Mouse (Mus musculus): ENCODE measurements at regions not wholly inside any gene's neighbourhood (a gene's known extent, or its start where the extent isn't known, plus 50 kb on each side); places are given as distances from the start of the nearest gene placed in this dataset.

DNA sequence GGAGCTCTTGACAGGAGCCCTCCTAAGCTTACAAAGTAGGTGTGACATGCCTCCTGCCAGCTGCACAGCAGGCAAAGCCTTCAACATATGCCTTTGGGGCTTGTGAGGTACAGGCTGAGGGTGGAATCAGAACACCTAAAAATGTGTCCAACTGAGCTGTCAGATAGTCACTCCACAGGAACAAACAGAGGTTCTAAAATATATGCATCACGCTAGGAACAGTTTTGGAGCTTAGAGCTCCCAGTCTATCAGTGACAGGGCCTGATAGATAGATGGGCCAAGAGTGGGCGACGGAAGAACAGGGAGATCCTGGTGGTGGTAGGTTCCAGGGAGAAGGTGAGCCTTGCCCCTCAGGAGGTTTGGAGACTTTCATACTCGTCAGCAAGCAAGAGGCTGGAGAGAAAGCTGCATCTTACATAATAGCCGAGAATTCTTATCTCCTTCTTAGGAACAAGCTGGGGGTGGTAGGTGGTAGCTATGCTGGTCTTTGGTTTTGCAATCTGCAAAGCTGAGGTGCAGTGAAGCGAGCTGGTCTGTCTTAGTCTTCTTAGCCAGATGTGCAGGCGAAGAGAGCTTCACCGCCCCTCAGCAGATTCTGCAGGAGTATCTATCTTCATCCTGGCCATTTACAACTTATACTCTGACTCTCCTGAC, 121.5 kb upstream of the Slc30a5 start:
- Histone ChIP-seq H3K4me1 (ENCODE audit: control insufficient read depth, insufficient read depth, low read length) (no peaks in the 10 kb centered on the region), H3K27ac (ENCODE audit: insufficient read depth, low read depth, low read length) (no peak overlapping the region), H3K36me3 (ENCODE audit: control insufficient read depth, insufficient read depth, low read length) (no peaks in the 10 kb centered on the region), H3K27me3 (replicated peaks; ENCODE audit: control insufficient read depth, insufficient read depth, low read length) (no peaks in the 10 kb centered on the region; the same call in 1 of the 2 replicates), H3K4me3 (ENCODE audit: insufficient read depth, low read depth, low read length) (no peak overlapping the region)
- DNase-seq, result no peak
- 92% methylated on average over 8 of the region's 8 CpGs for WGBS
- TF ChIP-seq POLR2A (IDR thresholded peaks at IDR 0.05; ENCODE audit: low read depth, low read length), result no peak
- no peak for TF ChIP-seq CTCF (conservative IDR thresholded peaks at IDR 0.05; ENCODE audit: insufficient read depth, insufficient read length, low read depth, low read length)

GRCm38 (mm10) chr13:100954106-100954505, 120.9 kb upstream of the Slc30a5 start:
- no peak for TF ChIP-seq CTCF (conservative IDR thresholded peaks at IDR 0.05; ENCODE audit: insufficient read depth, insufficient read length, low read depth, low read length)
- TF ChIP-seq POLR2A (IDR thresholded peaks at IDR 0.05; ENCODE audit: low read depth, low read length), result no peak
- no peak for DNase-seq
- no peaks in the 10 kb centered on the region; the same call in 1 of the 2 replicates for H3K27me3 ChIP-seq (replicated peaks; ENCODE audit: control insufficient read depth, insufficient read depth, low read length)
- no peak overlapping the region for H3K27ac ChIP-seq (ENCODE audit: insufficient read depth, low read depth, low read length)
- H3K4me1 ChIP-seq (ENCODE audit: control insufficient read depth, insufficient read depth, low read length), result no peaks in the 10 kb centered on the region
- no peak overlapping the region for H3K4me3 ChIP-seq (ENCODE audit: insufficient read depth, low read depth, low read length)
- H3K36me3 ChIP-seq (ENCODE audit: control insufficient read depth, insufficient read depth, low read length), result no peaks in the 10 kb centered on the region
- WGBS, result 77% methylated on average over 1 of the region's 1 CpGs

DNA sequence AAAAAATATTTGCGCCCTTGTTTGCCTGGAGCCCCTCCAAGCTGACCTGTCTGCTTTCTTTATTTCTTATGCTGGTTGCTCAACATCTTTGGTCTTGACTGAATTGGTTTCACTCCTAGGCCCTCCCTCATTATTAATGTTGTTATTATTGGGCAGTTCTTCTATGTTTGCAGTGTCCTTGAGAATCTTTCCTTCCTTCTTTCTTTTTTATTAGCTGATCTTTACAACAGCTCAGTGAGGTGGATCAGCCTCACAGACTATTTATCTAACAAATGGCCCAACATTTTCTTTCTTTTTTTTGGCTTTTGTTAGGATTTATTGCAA, 117.9 kb upstream of the Slc30a5 start:
- 54% methylated on average over 1 of the region's 1 CpGs for WGBS
- Histone ChIP-seq H3K36me3 (ENCODE audit: control insufficient read depth, insufficient read depth, low read length) (no peaks in the 10 kb centered on the region), H3K27ac (ENCODE audit: insufficient read depth, low read depth, low read length) (no peak overlapping the region), H3K4me1 (ENCODE audit: control insufficient read depth, insufficient read depth, low read length) (no peaks in the 10 kb centered on the region), H3K27me3 (replicated peaks; ENCODE audit: control insufficient read depth, insufficient read depth, low read length) (no peaks in the 10 kb centered on the region; the same call in 1 of the 2 replicates), H3K4me3 (ENCODE audit: insufficient read depth, low read depth, low read length) (no peak overlapping the region)
- TF ChIP-seq CTCF (conservative IDR thresholded peaks at IDR 0.05; ENCODE audit: insufficient read depth, insufficient read length, low read depth, low read length) (no peak), POLR2A (IDR thresholded peaks at IDR 0.05; ENCODE audit: low read depth, low read length) (no peak)
- DNase-seq, result peak; percentile 40

DNA sequence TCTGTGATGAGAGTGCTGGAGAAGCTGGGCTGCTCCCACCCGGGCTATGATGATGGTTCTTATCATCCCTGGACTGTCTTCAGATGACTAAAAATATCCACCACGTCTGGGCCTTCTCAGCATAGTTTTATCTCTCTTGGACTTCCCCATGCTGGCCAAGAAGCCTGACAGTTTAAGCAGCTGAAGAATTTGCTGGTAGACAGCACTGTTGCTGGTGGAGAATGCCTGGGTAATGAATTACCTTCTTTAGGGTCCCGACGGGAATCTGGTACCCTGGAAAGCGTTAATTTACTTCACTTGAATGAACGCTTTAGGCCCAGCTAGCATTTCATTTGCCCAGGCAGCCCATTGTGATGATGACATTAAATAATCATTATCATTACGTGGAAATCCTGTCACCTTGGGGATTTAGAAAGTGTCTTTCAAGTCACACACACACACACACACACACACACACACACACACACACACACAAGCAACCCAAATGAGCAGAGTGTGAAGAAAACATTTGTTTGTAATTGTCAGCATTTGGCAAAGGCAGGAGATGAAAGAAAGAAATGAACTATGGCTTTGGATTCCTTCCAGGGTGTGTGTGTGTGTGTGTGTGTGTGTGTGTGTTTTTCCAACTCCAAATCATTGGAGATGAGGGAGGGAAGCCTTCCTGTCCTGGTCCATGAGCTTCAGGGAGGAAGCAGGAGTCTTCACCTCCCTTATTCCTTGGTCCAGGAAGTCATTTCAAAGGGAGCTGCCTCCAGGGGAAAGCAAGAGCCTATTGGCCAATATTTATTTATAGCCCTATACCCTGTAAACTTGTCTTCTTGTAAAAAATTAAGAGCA, 117.3 kb upstream of the Slc30a5 start:
- H3K36me3 ChIP-seq (ENCODE audit: control insufficient read depth, insufficient read depth, low read length), result no peaks in the 10 kb centered on the region
- TF ChIP-seq POLR2A (IDR thresholded peaks at IDR 0.05; ENCODE audit: low read depth, low read length) (no peak), CTCF (conservative IDR thresholded peaks at IDR 0.05; ENCODE audit: insufficient read depth, insufficient read length, low read depth, low read length) (no peak)
- WGBS, result 44% methylated on average over 7 of the region's 7 CpGs
- peak; percentile 12 for DNase-seq
- no peak overlapping the region for H3K27ac ChIP-seq (ENCODE audit: insufficient read depth, low read depth, low read length)
- no peaks in the 10 kb centered on the region; the same call in 1 of the 2 replicates for H3K27me3 ChIP-seq (replicated peaks; ENCODE audit: control insufficient read depth, insufficient read depth, low read length)
- H3K4me1 ChIP-seq (ENCODE audit: control insufficient read depth, insufficient read depth, low read length), result no peaks in the 10 kb centered on the region
- no peak overlapping the region for H3K4me3 ChIP-seq (ENCODE audit: insufficient read depth, low read depth, low read length)

DNA sequence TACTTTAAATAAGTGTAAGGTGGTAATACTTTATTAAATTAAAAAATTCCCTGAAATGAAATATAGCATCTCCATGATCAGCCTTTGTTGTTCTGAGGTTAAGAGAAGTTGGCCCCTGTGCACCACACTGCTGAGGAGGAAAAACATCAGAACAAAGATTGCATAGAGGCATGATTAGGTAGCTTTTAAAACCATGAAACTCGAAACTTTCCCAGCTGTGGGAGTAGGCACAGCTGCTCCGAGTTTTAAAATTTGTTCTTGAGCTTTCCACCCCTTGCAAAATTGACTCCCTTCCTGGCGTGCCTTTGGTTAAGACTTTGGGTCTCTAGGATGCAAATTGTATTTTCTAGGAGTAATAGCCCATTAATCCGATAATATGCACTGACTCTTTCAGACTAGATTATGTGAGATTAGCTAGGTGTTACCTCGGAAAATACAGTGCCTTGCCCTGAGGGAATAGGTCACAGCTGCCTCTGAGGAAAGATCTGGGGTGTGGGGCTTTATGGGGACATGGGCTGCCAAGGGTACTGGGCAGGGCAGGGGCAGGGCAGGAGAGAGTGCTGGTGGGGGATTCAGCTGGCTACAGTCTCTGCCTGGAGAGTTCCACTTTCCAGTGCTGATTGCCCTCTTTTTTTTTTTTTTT, 110.1 kb upstream of the Slc30a5 start:
- H3K27ac ChIP-seq (ENCODE audit: insufficient read depth, low read depth, low read length), result no peak overlapping the region
- TF ChIP-seq CTCF (conservative IDR thresholded peaks at IDR 0.05; ENCODE audit: insufficient read depth, insufficient read length, low read depth, low read length) (no peak), POLR2A (IDR thresholded peaks at IDR 0.05; ENCODE audit: low read depth, low read length) (no peak)
- WGBS, result 45% methylated on average over 5 of the region's 5 CpGs
- DNase-seq, result no peak
- no peak overlapping the region for H3K4me3 ChIP-seq (ENCODE audit: insufficient read depth, low read depth, low read length)
- H3K36me3 ChIP-seq (ENCODE audit: control insufficient read depth, insufficient read depth, low read length), result no peaks in the 10 kb centered on the region
- H3K27me3 ChIP-seq (replicated peaks; ENCODE audit: control insufficient read depth, insufficient read depth, low read length), result no peaks in the 10 kb centered on the region
- 0 out of 2 replicates have a peak, but pooled peaks cover 4% of the 10 kb centered on the region for H3K4me1 ChIP-seq (ENCODE audit: control insufficient read depth, insufficient read depth, low read length)

GRCm38 (mm10) chr13:100940791-100941190, 107.6 kb upstream of the Slc30a5 start:
- Histone ChIP-seq H3K27me3 (replicated peaks; ENCODE audit: control insufficient read depth, insufficient read depth, low read length) (no peaks in the 10 kb centered on the region), H3K4me3 (ENCODE audit: insufficient read depth, low read depth, low read length) (no peak overlapping the region), H3K36me3 (ENCODE audit: control insufficient read depth, insufficient read depth, low read length) (no peaks in the 10 kb centered on the region), H3K4me1 (ENCODE audit: control insufficient read depth, insufficient read depth, low read length) (0 out of 2 replicates have a peak, but pooled peaks cover 4% of the 10 kb centered on the region), H3K27ac (ENCODE audit: insufficient read depth, low read depth, low read length) (no peak overlapping the region)
- TF ChIP-seq CTCF (conservative IDR thresholded peaks at IDR 0.05; ENCODE audit: insufficient read depth, insufficient read length, low read depth, low read length) (no peak), POLR2A (IDR thresholded peaks at IDR 0.05; ENCODE audit: low read depth, low read length) (no peak)
- no peak for DNase-seq
- WGBS, result 71% methylated on average over 13 of the region's 13 CpGs

- DNase-seq, result peak; percentile 70
- H3K4me1 ChIP-seq (ENCODE audit: control insufficient read depth, insufficient read depth, low read length), result 0 out of 2 replicates have a peak, but pooled peaks cover 4% of the 10 kb centered on the region
- WGBS, result 51% methylated on average over 4 of the region's 4 CpGs
Observed at GRCm38 (mm10) chr13:100939677-100940076, 106.5 kb upstream of the Slc30a5 start.

More at GRCm38 (mm10) chr13:100939677-100940076, 106.5 kb upstream of the Slc30a5 start:
- TF ChIP-seq CTCF (conservative IDR thresholded peaks at IDR 0.05; ENCODE audit: insufficient read depth, insufficient read length, low read depth, low read length) (peak; percentile 46), POLR2A (IDR thresholded peaks at IDR 0.05; ENCODE audit: low read depth, low read length) (no peak)
- H3K27ac ChIP-seq (ENCODE audit: insufficient read depth, low read depth, low read length), result no peak overlapping the region
- no peak overlapping the region for H3K4me3 ChIP-seq (ENCODE audit: insufficient read depth, low read depth, low read length)
- no peaks in the 10 kb centered on the region for H3K27me3 ChIP-seq (replicated peaks; ENCODE audit: control insufficient read depth, insufficient read depth, low read length)
- no peaks in the 10 kb centered on the region for H3K36me3 ChIP-seq (ENCODE audit: control insufficient read depth, insufficient read depth, low read length)
